Comparison of ENCODE assay signal across 8 mouse cellular contexts in genomic region chr13:24686705-24687665, GRCm38 (mm10). TPM values are rescaled to one million over a fixed set of nuclear protein-coding genes. Genes with fewer than 3 reads are reported as not detected.
DNase-seq lines count a peak whose midpoint lies in the region; ATAC-seq and TF ChIP-seq lines count a peak whose summit lies in the region.

No protein-coding gene starts in this region.

- H3K27me3 ChIP-seq in embryonic facial prominence, embryonic 10.5 days (replicated peaks; ENCODE audit: low read depth, poor library complexity, severe bottlenecking): 0 out of 2 replicates have a peak, but pooled peaks cover 7% of the 10 kb centered on the region
- H3K27me3 ChIP-seq in kidney, adult 2 months (replicated peaks; ENCODE audit: control insufficient read depth, insufficient read depth, low read length): no peaks in the 10 kb centered on the region
- no peaks in the 10 kb centered on the region for H3K27me3 ChIP-seq in limb, embryonic 11.5 days (ENCODE audit: control insufficient read depth, insufficient read depth, low read length)
- no peaks in the 10 kb centered on the region for H3K27me3 ChIP-seq in midbrain, embryonic 16.5 days (ENCODE audit: control insufficient read depth, insufficient read depth, low read depth, low read length)

- H3K36me3 ChIP-seq in embryonic facial prominence, embryonic 10.5 days (replicated peaks): no peaks in the 10 kb centered on the region
- no peaks in the 10 kb centered on the region for H3K36me3 ChIP-seq in kidney, adult 2 months (ENCODE audit: control insufficient read depth, insufficient read depth, low read length)
- H3K36me3 ChIP-seq in limb, embryonic 11.5 days (ENCODE audit: control insufficient read depth, insufficient read depth, low read length): no peaks in the 10 kb centered on the region
- 0 out of 2 replicates have a peak, but pooled peaks cover 2% of the 10 kb centered on the region for H3K36me3 ChIP-seq in midbrain, embryonic 16.5 days (ENCODE audit: control insufficient read depth, insufficient read depth, low read length)

- H3K9me3 ChIP-seq in embryonic facial prominence, embryonic 10.5 days: no peaks in the 10 kb centered on the region
- H3K9me3 ChIP-seq in limb, embryonic 11.5 days (ENCODE audit: control insufficient read depth, low read length): no peaks in the 10 kb centered on the region
- H3K9me3 ChIP-seq in midbrain, embryonic 16.5 days (replicated peaks; ENCODE audit: control insufficient read depth, low read length, poor library complexity, severe bottlenecking): no peaks in the 10 kb centered on the region

- peaks cover 10% of the 10 kb centered on the region; the same call in 1 of the 2 replicates for H3K4me1 ChIP-seq in embryonic facial prominence, embryonic 10.5 days
- H3K4me1 ChIP-seq in kidney, adult 2 months (ENCODE audit: control insufficient read depth, insufficient read depth, low read length): no peaks in the 10 kb centered on the region
- H3K4me1 ChIP-seq in limb, embryonic 11.5 days (ENCODE audit: control insufficient read depth, insufficient read depth, low read length): 0 out of 2 replicates have a peak, but pooled peaks cover 2% of the 10 kb centered on the region
- H3K4me1 ChIP-seq in midbrain, embryonic 16.5 days (ENCODE audit: control insufficient read depth, insufficient read depth, low read length): no peaks in the 10 kb centered on the region

- no peak for ATAC-seq in limb, embryonic 11.5 days (ENCODE audit: insufficient number of reproducible peaks, low FRiP score, low TSS enrichment, low read depth)
- peak; percentile 91 for ATAC-seq in midbrain, embryonic 16.5 days

- no peak for TF ChIP-seq POLR2A in kidney, adult 2 months (IDR thresholded peaks at IDR 0.05; ENCODE audit: low read depth, low read length)

- WGBS in embryonic facial prominence, embryonic 10.5 days: 42% methylated on average over 15 of the region's 15 CpGs
- WGBS in kidney, adult 2 months: 35% methylated on average over 15 of the region's 15 CpGs
- 37% methylated on average over 15 of the region's 15 CpGs for WGBS in limb, embryonic 11.5 days
- WGBS in midbrain, embryonic 16.5 days: 29% methylated on average over 15 of the region's 15 CpGs

- peak; percentile 99; the same call in 1 of the 2 replicates for TF ChIP-seq CTCF in kidney, adult 2 months (conservative IDR thresholded peaks at IDR 0.05; ENCODE audit: insufficient read depth, insufficient read length, low read depth, low read length)

- peak; percentile 85 for DNase-seq in 416B (ENCODE audit: low read depth)
- DNase-seq in adrenal gland, postnatal 14 days: peak; percentile 82
- peak; percentile 74 for DNase-seq in embryonic facial prominence, embryonic 10.5 days (ENCODE audit: low spot score)
- DNase-seq in heart, adult 11 months: peak; percentile 95
- DNase-seq in kidney, adult 2 months: peak; percentile 78
- DNase-seq in limb, embryonic 11.5 days (ENCODE audit: low spot score): peak; percentile 88
- DNase-seq in spleen, adult 18-20 months: peak; percentile 28 to 63

- H3K4me3 ChIP-seq in embryonic facial prominence, embryonic 10.5 days: no peak overlapping the region
- H3K4me3 ChIP-seq in kidney, adult 2 months (ENCODE audit: insufficient read depth, low read depth, low read length): no peak overlapping the region
- H3K4me3 ChIP-seq in limb, embryonic 11.5 days (ENCODE audit: low read depth, low read length): no peak overlapping the region
- no peak overlapping the region for H3K4me3 ChIP-seq in midbrain, embryonic 16.5 days (ENCODE audit: low read depth, low read length)

- no peak overlapping the region for H3K27ac ChIP-seq in embryonic facial prominence, embryonic 10.5 days (replicated peaks)
- no peak overlapping the region for H3K27ac ChIP-seq in kidney, adult 2 months (ENCODE audit: insufficient read depth, low read depth, low read length)
- no peak overlapping the region for H3K27ac ChIP-seq in limb, embryonic 11.5 days (replicated peaks; ENCODE audit: low read depth, low read length)
- peak overlapping the region; percentile 40; the same call in 1 of the 2 replicates for H3K27ac ChIP-seq in midbrain, embryonic 16.5 days (ENCODE audit: low read length)

- H3K9ac ChIP-seq in limb, embryonic 11.5 days (ENCODE audit: low read length): no peak overlapping the region
- no peak overlapping the region for H3K9ac ChIP-seq in midbrain, embryonic 16.5 days (ENCODE audit: low read depth, low read length)

- H3K4me2 ChIP-seq in limb, embryonic 11.5 days (ENCODE audit: low read depth, severe bottlenecking): no peak overlapping the region
- peak overlapping the region; percentile 10; the same call in 1 of the 2 replicates for H3K4me2 ChIP-seq in midbrain, embryonic 16.5 days (ENCODE audit: low read length)

RNA-seq across cellular contexts. Expression of gene Armh2, which starts 54.0 kb away (rescaled TPM):
- total RNA-seq in adrenal gland, postnatal 14 days (2021): not detected in 2 replicates
- polyA plus RNA-seq in embryonic facial prominence, embryonic 10.5 days (2016; fragmentation: Nextera tagmentation; extraction: Ambion mirVana): 0.17 TPM in 1 of 2 replicates, not detected in the other
- polyA plus RNA-seq in kidney, adult 2 months (2012; rRNA removed): not detected in 2 replicates
- not detected in 2 replicates for polyA plus RNA-seq in limb, embryonic 11.5 days (2014; fragmentation: Nextera tagmentation; extraction: Ambion mirVana)
- not detected in 2 replicates for polyA plus RNA-seq in midbrain, embryonic 16.5 days (2015; fragmentation: Nextera tagmentation; extraction: Ambion mirVana)
